Mouse (Mus musculus): Measurements from ENCODE around the gene Snx13.
A peak's percentile ranks its signal among the peaks of the same experiment; 100 is the strongest.

Gene Snx13

DNA sequence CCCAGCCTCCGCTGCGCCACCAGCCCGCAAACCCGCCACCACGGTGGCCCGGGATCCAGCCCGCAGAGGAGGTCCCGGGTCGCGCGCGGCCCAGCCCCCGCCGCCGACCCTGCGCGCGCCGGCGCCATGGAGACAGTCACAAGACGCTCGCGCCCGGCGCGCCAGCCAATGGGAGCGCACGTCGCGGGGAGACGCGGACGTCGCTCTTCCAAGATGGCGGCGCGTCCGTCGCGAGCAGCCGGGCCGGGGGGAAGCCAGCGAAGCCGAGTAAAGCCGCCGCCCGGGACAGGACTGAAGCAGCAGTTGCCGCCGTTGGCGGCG lies at the start of gene Snx13:
TSS of gene Snx13 (plus strand) at position 188 of the 321 bp plus-strand sequence.
- peak; percentile 80 for DNase-seq (ENCODE audit: low spot score)

GRCm38 (mm10) chr12:34997597-34998182 lies 49.3 kb upstream of the Snx13 start:
- no peak for DNase-seq (ENCODE audit: low spot score)

- DNase-seq (ENCODE audit: low spot score), result no peak
These were observed 48.1 kb upstream of the Snx13 start for GRCm38 (mm10) chr12:34998778-34999467.

GRCm38 (mm10) chr12:35000323-35000722 lies 46.7 kb upstream of the Snx13 start:
- DNase-seq (ENCODE audit: low spot score), result no peak

DNA sequence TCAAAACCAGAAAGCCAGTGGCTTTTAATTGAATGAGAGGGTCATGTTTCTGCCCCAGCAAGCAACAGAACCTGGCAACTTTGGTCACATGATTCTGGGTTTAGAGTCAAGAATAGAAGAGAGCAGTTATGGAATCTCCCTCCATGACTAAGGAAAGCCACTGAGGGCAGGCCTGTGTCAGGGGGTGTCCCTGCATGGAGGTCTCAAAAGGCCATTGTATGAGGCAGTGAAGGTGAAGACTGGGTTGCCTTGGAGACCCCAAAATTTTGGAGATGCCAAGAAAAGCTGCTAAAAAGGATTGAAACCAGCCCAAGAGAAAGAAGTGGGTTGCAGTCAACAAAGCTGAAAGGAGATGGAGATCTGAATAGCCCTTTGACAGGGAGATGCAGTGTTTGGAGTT lies 41.2 kb upstream of the Snx13 start:
- no peak for DNase-seq (ENCODE audit: low spot score)

DNA sequence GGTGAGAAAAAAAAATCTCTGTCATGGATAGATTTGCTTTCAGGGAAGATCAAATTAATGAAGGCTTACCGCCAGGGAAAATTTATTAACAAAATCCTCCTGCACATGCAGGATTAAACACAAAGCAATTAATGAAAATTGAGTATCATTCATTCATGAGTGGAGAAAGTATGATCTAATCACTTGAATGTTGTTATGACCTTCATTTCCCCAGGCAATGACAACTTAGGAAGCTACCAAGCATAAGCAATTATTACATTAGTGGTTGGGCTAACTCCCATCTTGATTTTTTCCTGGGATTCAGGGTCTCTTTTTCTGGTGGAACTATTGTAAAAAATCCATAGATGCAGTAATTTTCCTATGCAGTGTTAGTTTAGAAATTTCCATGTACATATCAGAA lies 39.1 kb upstream of the Snx13 start:
- DNase-seq (ENCODE audit: low spot score), result no peak

GRCm38 (mm10) chr12:35008340-35009137 lies 38.4 kb upstream of the Snx13 start:
- DNase-seq (ENCODE audit: low spot score), result no peak

- DNase-seq (ENCODE audit: low spot score), result no peak
These were observed 35.5 kb upstream of the Snx13 start for GRCm38 (mm10) chr12:35011462-35011861.

DNA sequence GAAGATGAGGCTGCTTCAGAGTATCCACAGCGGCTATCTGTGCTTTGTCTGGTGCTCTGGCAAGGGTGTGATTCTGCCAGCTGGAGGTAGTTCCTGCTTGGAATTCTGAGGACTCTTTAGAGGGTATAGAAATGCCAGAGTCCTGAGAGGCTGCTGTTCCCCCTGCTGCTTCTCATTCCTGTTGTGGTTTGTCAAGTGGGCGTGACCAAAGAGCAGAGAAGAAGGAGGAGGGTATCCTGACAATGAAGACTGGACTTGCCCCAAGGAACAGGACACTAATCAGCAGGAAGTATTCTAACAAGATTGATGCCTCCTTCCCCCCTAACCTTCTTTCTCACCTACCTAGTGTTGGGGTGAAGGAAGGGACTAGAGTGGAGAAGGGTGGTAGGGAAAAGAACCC lies 33.0 kb upstream of the Snx13 start:
- DNase-seq (ENCODE audit: low spot score), result no peak

- DNase-seq (ENCODE audit: low spot score), result no peak
These were observed 30.9 kb upstream of the Snx13 start for GRCm38 (mm10) chr12:35016056-35016455.

DNA sequence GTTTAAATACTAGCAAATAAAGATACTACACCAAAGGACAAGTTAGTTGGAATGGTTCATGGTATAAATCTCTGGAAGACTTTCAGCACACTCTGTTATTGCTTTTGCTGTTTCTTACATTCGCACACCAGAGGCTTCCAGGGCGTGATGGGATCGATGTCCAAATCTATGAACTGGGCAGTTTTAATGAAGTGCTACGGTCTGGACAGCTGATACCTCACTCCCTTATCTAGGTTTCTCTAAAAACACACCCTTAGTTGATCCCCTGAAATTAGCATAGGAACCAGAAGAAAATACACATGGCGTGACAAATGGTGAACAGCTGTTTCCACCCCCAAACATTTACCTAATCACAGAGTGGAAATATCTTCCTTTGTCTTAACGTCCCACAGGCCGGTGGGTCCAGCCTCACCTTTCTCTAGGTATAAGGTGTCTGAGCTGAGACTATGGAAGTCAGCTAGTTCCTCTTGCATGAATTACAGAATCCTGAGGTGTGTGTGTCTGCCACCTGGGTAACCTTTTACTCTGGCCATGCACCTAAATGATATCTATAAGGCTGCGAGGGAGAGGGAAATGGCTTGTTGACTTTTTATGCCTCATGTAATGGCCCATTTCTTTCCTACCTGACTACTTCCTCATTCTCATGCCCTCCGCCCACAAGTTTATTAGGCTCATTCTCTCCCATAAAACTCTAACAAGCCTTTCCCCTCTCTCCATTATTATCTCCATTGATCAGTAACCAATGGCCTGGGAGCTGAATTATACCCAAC lies 30.3 kb upstream of the Snx13 start:
- no peak for DNase-seq (ENCODE audit: low spot score)

- DNase-seq (ENCODE audit: low spot score), result no peak
These were observed 28.2 kb upstream of the Snx13 start for GRCm38 (mm10) chr12:35018679-35019237.

- DNase-seq (ENCODE audit: low spot score), result no peak
These were observed 25.7 kb upstream of the Snx13 start for GRCm38 (mm10) chr12:35021285-35021684.

- DNase-seq (ENCODE audit: low spot score), result no peak
These were observed 24.9 kb upstream of the Snx13 start for GRCm38 (mm10) chr12:35022066-35022465.

- DNase-seq (ENCODE audit: low spot score), result no peak
These were observed 21.0 kb upstream of the Snx13 start for GRCm38 (mm10) chr12:35025916-35026432.

DNA sequence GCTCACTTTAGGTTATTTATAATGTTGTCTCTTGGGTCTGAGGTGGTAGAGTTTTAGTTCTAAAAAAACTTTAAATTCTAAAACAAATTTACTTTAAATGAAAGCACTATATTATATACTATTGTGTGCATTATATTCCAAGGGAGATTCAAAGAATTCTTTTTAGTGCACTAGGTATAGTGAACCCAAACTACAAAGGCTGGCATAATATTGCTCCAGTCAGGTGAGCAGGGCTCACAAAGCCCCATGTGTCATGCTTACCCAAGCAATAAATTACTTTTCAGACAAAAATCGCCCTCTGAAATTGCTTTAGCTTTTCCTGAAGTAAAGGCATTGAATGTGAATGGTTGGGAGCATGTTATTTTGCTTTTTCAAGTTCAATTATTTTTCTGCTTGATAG lies 19.5 kb upstream of the Snx13 start:
- DNase-seq (ENCODE audit: low spot score), result no peak

GRCm38 (mm10) chr12:35038668-35039570 lies 8.1 kb upstream of the Snx13 start:
- DNase-seq (ENCODE audit: low spot score), result no peak

DNA sequence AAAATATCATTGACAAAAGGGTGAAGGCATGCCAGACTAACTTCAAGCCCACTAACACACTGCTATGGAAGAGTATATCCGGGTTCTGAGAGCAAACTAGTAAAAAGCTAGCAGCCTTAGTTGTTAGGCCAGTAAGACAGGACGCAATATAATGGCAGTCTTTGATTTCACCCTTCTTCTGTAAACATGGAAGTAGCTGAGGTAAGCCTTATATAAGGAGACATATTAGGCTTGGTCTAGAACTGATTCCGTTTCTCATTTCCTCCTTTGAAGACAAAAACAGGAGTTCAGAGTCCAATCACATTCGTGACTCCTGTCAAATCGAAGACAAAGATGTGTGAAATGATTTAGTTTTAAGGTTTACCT lies 7.4 kb upstream of the Snx13 start:
- DNase-seq (ENCODE audit: low spot score), result no peak

GRCm38 (mm10) chr12:35041964-35042363 lies 5.0 kb upstream of the Snx13 start:
- no peak for DNase-seq (ENCODE audit: low spot score)

GRCm38 (mm10) chr12:35046310-35046998 lies 532 bp upstream of the Snx13 start:
- DNase-seq (ENCODE audit: low spot score), result peak; percentile 56
